Mouse (Mus musculus) cortical plate, adult 2 months (tissue): Measurements from ENCODE around the gene Zbed4.
"Not testable (repeated sequence)": the region's sequence is repeated elsewhere in the genome, so short reads cannot be mapped to it uniquely, and the experiment has no call there.

ENCODE experiments used
- CTCF ChIP-seq: fragments of 200-500 bp; IDR thresholded peaks from 2 replicates; pipeline ENCODE4 v1.5.1; 2011; ENCODE audit warnings: mild to moderate bottlenecking, control low read depth, low read length; ENCODE audit not compliant: insufficient read depth; ENCODE audit errors: extremely low read depth
- POLR2A ChIP-seq: fragments of 200-500 bp; IDR thresholded peaks from 2 replicates; pipeline ENCODE4 v1.6.1; 2011; ENCODE audit warnings: mild to moderate bottlenecking, low read length, control low read depth; ENCODE audit not compliant: insufficient read depth; ENCODE audit errors: extremely low read depth

GRCm38 (mm10) chr15:88766139-88766538, 14.7 kb downstream of the Zbed4 start:
- not testable (repeated sequence) for TF ChIP-seq POLR2A, CTCF
